Mouse (Mus musculus) heart, adult 18-20 months (tissue): Measurements from ENCODE around the gene Cnfn. TPM values are rescaled to one million over a fixed set of nuclear protein-coding genes. Genes with fewer than 3 reads are reported as not detected.
"Not testable (repeated sequence)": the region's sequence is repeated elsewhere in the genome, so short reads cannot be mapped to it uniquely, and the experiment has no call there.

ENCODE experiments used
- DNase-seq, 2 experiments: peaks; one replicate each; pipeline ENCODE4 v3.0.0; 2021 to 2022; ENCODE audit warnings: mixed read lengths in 1 of 2
- total RNA-seq, 2 experiments: library from RNA; stranded (reverse); gene quantifications; 2 replicates each; pipeline ENCODE4 v1.2.3; 2021

Gene Cnfn
- total RNA-seq, 2 experiments from 2014 or later, result not detected

- DNase-seq, result no peak
Measured at GRCm38 (mm10) chr7:25365937-25366625, 3.4 kb downstream of the Cnfn start.

GRCm38 (mm10) chr7:25363632-25364031, 5.9 kb downstream of the Cnfn start:
- DNase-seq, result no peak

- no peak for DNase-seq
Measured at GRCm38 (mm10) chr7:25363151-25363550, 6.4 kb downstream of the Cnfn start.

GRCm38 (mm10) chr7:25358721-25359206, 10.8 kb downstream of the Cnfn start:
- DNase-seq, result peak in 1 of 2 experiments; percentile 29

GRCm38 (mm10) chr7:25348861-25349260, 20.7 kb downstream of the Cnfn start:
- no peak for DNase-seq

- DNase-seq, result no peak
Measured at GRCm38 (mm10) chr7:25341000-25341784, 28.3 kb downstream of the Cnfn start.

- DNase-seq, result no peak
Measured at GRCm38 (mm10) chr7:25339329-25339728, 30.2 kb downstream of the Cnfn start.

GRCm38 (mm10) chr7:25334472-25334871, 35.1 kb downstream of the Cnfn start:
- no peak for DNase-seq

GRCm38 (mm10) chr7:25333596-25334307, 35.8 kb downstream of the Cnfn start:
- peak; percentile 70 to 78 for DNase-seq

- peak in 1 of 2 experiments; percentile 39 for DNase-seq
Measured at GRCm38 (mm10) chr7:25326233-25326632, 43.3 kb downstream of the Cnfn start.

- DNase-seq, result not testable (repeated sequence)
Measured at GRCm38 (mm10) chr7:25325431-25325830, 44.1 kb downstream of the Cnfn start.

GRCm38 (mm10) chr7:25323219-25323618, 46.3 kb downstream of the Cnfn start:
- no peak for DNase-seq

- DNase-seq, result no peak
Measured at GRCm38 (mm10) chr7:25322058-25322484, 47.5 kb downstream of the Cnfn start.

Other genes starting within 250 kb of the Cnfn start
- 1 to 10 TPM in 1 of 2 experiments, under 1 TPM in 1; 0.25 to 1.5 TPM for gene Pou2f2, start 190.0 kb downstream of the Cnfn start, total RNA-seq
- 10 to 100 TPM; 19.6 to 19.9 TPM for gene Dedd2, start 149.1 kb downstream of the Cnfn start, total RNA-seq
- 1 to 10 TPM; 6.3 to 7.4 TPM for gene Zfp526, start 148.3 kb downstream of the Cnfn start, total RNA-seq
- 10 to 100 TPM; 61.4 to 68.5 TPM for gene Gsk3a, start 131.9 kb downstream of the Cnfn start, total RNA-seq
- gene Erf, start 119.0 kb downstream of the Cnfn start, total RNA-seq, result 10 to 100 TPM; 15.8 to 16.9 TPM
- 10 to 100 TPM; 45.1 to 63.1 TPM for gene Cic, start 102.0 kb downstream of the Cnfn start, total RNA-seq
- gene Pafah1b3, start 71.7 kb downstream of the Cnfn start, total RNA-seq, result 1 to 10 TPM; 4.0 to 5.6 TPM
- not detected for gene Prr19, start 68.3 kb downstream of the Cnfn start, total RNA-seq
- not detected for gene Tmem145, start 63.6 kb downstream of the Cnfn start, total RNA-seq
- gene Megf8, start 52.6 kb downstream of the Cnfn start, total RNA-seq, result 10 to 100 TPM; 31.8 to 32.9 TPM
- 10 to 100 TPM; 36.8 to 75.1 TPM for gene Lipe, start 29.0 kb upstream of the Cnfn start, total RNA-seq
- 1 to 10 TPM in 1 of 2 experiments, not detected in 1; 1.1 TPM for gene Cxcl17, start 43.2 kb upstream of the Cnfn start, total RNA-seq
- 10 to 100 TPM; 10.3 to 11.7 TPM for gene Ceacam1, start 107.9 kb upstream of the Cnfn start, total RNA-seq
- gene Ceacam2, start 170.1 kb upstream of the Cnfn start, total RNA-seq, result 1 to 10 TPM; 2.2 to 2.3 TPM
- gene Erich4, start 246.2 kb upstream of the Cnfn start, total RNA-seq, result under 1 TPM in 1 of 2 experiments, not detected in 1; 0.50 TPM
- gene Dmac2, start 249.7 kb upstream of the Cnfn start, total RNA-seq, result 10 to 100 TPM; 56.2 to 58.8 TPM